Mouse (Mus musculus): ENCODE data around the gene Wnk2. TPM values are rescaled to one million over a fixed set of nuclear protein-coding genes. Genes with fewer than 3 reads are reported as not detected.

The Wnk2 gene
- polyA plus RNA-seq, 1 experiment from 2014 or later = 1.4 TPM

GRCm38 (mm10) chr13:49031029-49031428 is 116.8 kb downstream of the Wnk2 start:
- WGBS = 55% methylated on average over 2 of the region's 2 CpGs
- no peaks in the 10 kb centered on the region for H3K27me3 ChIP-seq

GRCm38 (mm10) chr13:49028757-49029539 is 118.9 kb downstream of the Wnk2 start:
- 50% methylated on average over 8 of the region's 8 CpGs for WGBS
- no peak overlapping the region for H3K9ac ChIP-seq
- no peak for ATAC-seq (replicated peaks; ENCODE audit: insufficient number of reproducible peaks, insufficient read depth, low FRiP score, low read depth)
- no peaks in the 10 kb centered on the region for H3K27me3 ChIP-seq
- H3K4me1 ChIP-seq (replicated peaks) = peaks cover 10% of the 10 kb centered on the region; the same call in 1 of the 2 replicates
- H3K9me3 ChIP-seq (replicated peaks) = no peaks in the 10 kb centered on the region
- H3K4me2 ChIP-seq = no peak overlapping the region
- H3K4me3 ChIP-seq = no peak overlapping the region
- H3K36me3 ChIP-seq = no peaks in the 10 kb centered on the region
- H3K27ac ChIP-seq = peak overlapping the region; percentile 38; the same call in 1 of the 2 replicates

More at GRCm38 (mm10) chr13:49031029-49031428, 116.8 kb downstream of the Wnk2 start:
- Histone ChIP-seq H3K9ac (no peak overlapping the region), H3K9me3 (replicated peaks) (no peaks in the 10 kb centered on the region), H3K4me1 (replicated peaks) (peaks cover 6% of the 10 kb centered on the region; the same call in 1 of the 2 replicates), H3K4me3 (no peak overlapping the region), H3K27ac (no peak overlapping the region), H3K4me2 (no peak overlapping the region), H3K36me3 (no peaks in the 10 kb centered on the region)
- ATAC-seq (replicated peaks; ENCODE audit: insufficient number of reproducible peaks, insufficient read depth, low FRiP score, low read depth) = no peak

GRCm38 (mm10) chr13:49027057-49027456 is 120.8 kb downstream of the Wnk2 start:
- Histone ChIP-seq H3K36me3 (no peaks in the 10 kb centered on the region), H3K4me1 (replicated peaks) (peaks cover 10% of the 10 kb centered on the region; the same call in 1 of the 2 replicates), H3K4me3 (no peak overlapping the region), H3K9me3 (replicated peaks) (no peaks in the 10 kb centered on the region), H3K4me2 (no peak overlapping the region), H3K9ac (no peak overlapping the region), H3K27ac (no peak overlapping the region), H3K27me3 (no peaks in the 10 kb centered on the region)
- no peak for ATAC-seq (replicated peaks; ENCODE audit: insufficient number of reproducible peaks, insufficient read depth, low FRiP score, low read depth)
- 84% methylated on average over 8 of the region's 8 CpGs for WGBS

- WGBS = 21% methylated on average over 1 of the region's 1 CpGs
- H3K4me1 ChIP-seq (replicated peaks) = peaks cover 10% of the 10 kb centered on the region; the same call in 1 of the 2 replicates
- H3K27ac ChIP-seq = no peak overlapping the region
- H3K27me3 ChIP-seq = no peaks in the 10 kb centered on the region
- H3K9me3 ChIP-seq (replicated peaks) = no peaks in the 10 kb centered on the region
- no peak for ATAC-seq (replicated peaks; ENCODE audit: insufficient number of reproducible peaks, insufficient read depth, low FRiP score, low read depth)
- H3K4me2 ChIP-seq = no peak overlapping the region
- H3K36me3 ChIP-seq = no peaks in the 10 kb centered on the region
- no peak overlapping the region for H3K4me3 ChIP-seq
- no peak overlapping the region for H3K9ac ChIP-seq
Observed at GRCm38 (mm10) chr13:49025521-49025920, 122.3 kb downstream of the Wnk2 start.

GRCm38 (mm10) chr13:49024763-49025162 is 123.1 kb downstream of the Wnk2 start:
- no peaks in the 10 kb centered on the region for H3K9me3 ChIP-seq (replicated peaks)
- H3K9ac ChIP-seq = no peak overlapping the region
- no peak overlapping the region for H3K4me3 ChIP-seq
- no peak for ATAC-seq (replicated peaks; ENCODE audit: insufficient number of reproducible peaks, insufficient read depth, low FRiP score, low read depth)
- H3K4me2 ChIP-seq = no peak overlapping the region; the same call in 1 of the 2 replicates
- H3K27ac ChIP-seq = no peak overlapping the region
- WGBS = 10% methylated on average over 12 of the region's 12 CpGs
- H3K36me3 ChIP-seq = no peaks in the 10 kb centered on the region
- H3K4me1 ChIP-seq (replicated peaks) = peaks cover 14% of the 10 kb centered on the region
- no peaks in the 10 kb centered on the region for H3K27me3 ChIP-seq

GRCm38 (mm10) chr13:49021693-49022092 is 126.1 kb downstream of the Wnk2 start:
- H3K4me2 ChIP-seq = no peak overlapping the region
- H3K36me3 ChIP-seq = peaks cover 3% of the 10 kb centered on the region; the same call in 1 of the 2 replicates
- H3K4me3 ChIP-seq = no peak overlapping the region
- no peak for ATAC-seq (replicated peaks; ENCODE audit: insufficient number of reproducible peaks, insufficient read depth, low FRiP score, low read depth)
- no peaks in the 10 kb centered on the region for H3K27me3 ChIP-seq
- 64% methylated on average over 3 of the region's 3 CpGs for WGBS
- H3K9me3 ChIP-seq (replicated peaks) = peaks cover 3% of the 10 kb centered on the region; the same call in 1 of the 2 replicates
- H3K4me1 ChIP-seq (replicated peaks) = peaks cover 8% of the 10 kb centered on the region
- no peak overlapping the region for H3K27ac ChIP-seq
- H3K9ac ChIP-seq = no peak overlapping the region

GRCm38 (mm10) chr13:49020152-49020551 is 127.7 kb downstream of the Wnk2 start:
- Histone ChIP-seq H3K27ac (no peak overlapping the region), H3K27me3 (no peaks in the 10 kb centered on the region), H3K9ac (no peak overlapping the region), H3K9me3 (replicated peaks) (peaks cover 3% of the 10 kb centered on the region; the same call in 1 of the 2 replicates), H3K4me3 (no peak overlapping the region), H3K4me2 (no peak overlapping the region), H3K36me3 (peaks cover 3% of the 10 kb centered on the region; the same call in 1 of the 2 replicates), H3K4me1 (replicated peaks) (peaks cover 22% of the 10 kb centered on the region)
- ATAC-seq (replicated peaks; ENCODE audit: insufficient number of reproducible peaks, insufficient read depth, low FRiP score, low read depth) = peak; percentile 51; the same call in 1 of the 2 replicates
- WGBS = 62% methylated on average over 5 of the region's 5 CpGs

- Histone ChIP-seq H3K36me3 (peaks cover 3% of the 10 kb centered on the region; the same call in 1 of the 2 replicates), H3K4me3 (no peak overlapping the region), H3K4me2 (no peak overlapping the region), H3K4me1 (replicated peaks) (peaks cover 20% of the 10 kb centered on the region), H3K9ac (no peak overlapping the region), H3K27ac (no peak overlapping the region), H3K9me3 (replicated peaks) (peaks cover 3% of the 10 kb centered on the region; the same call in 1 of the 2 replicates), H3K27me3 (no peaks in the 10 kb centered on the region)
- ATAC-seq (replicated peaks; ENCODE audit: insufficient number of reproducible peaks, insufficient read depth, low FRiP score, low read depth) = no peak
- 92% methylated on average over 1 of the region's 1 CpGs for WGBS
Observed at GRCm38 (mm10) chr13:49017375-49017774, 130.4 kb downstream of the Wnk2 start.

GRCm38 (mm10) chr13:49016311-49016761 is 131.5 kb downstream of the Wnk2 start:
- H3K9me3 ChIP-seq (replicated peaks) = peaks cover 3% of the 10 kb centered on the region; the same call in 1 of the 2 replicates
- peak overlapping the region; percentile 24 for H3K4me3 ChIP-seq
- H3K4me2 ChIP-seq = peak overlapping the region; percentile 58
- H3K27me3 ChIP-seq = no peaks in the 10 kb centered on the region
- WGBS = 4% methylated on average over 16 of the region's 16 CpGs
- H3K27ac ChIP-seq = peak overlapping the region; percentile 58
- peaks cover 3% of the 10 kb centered on the region; the same call in 1 of the 2 replicates for H3K36me3 ChIP-seq
- peak; percentile 83 for ATAC-seq (replicated peaks; ENCODE audit: insufficient number of reproducible peaks, insufficient read depth, low FRiP score, low read depth)
- no peak overlapping the region for H3K9ac ChIP-seq
- H3K4me1 ChIP-seq (replicated peaks) = peaks cover 20% of the 10 kb centered on the region

- WGBS = 8% methylated on average over 30 of the region's 30 CpGs
- peak; percentile 50; the same call in 1 of the 2 replicates for ATAC-seq (replicated peaks; ENCODE audit: insufficient number of reproducible peaks, insufficient read depth, low FRiP score, low read depth)
- peaks cover 20% of the 10 kb centered on the region for H3K4me1 ChIP-seq (replicated peaks)
- peak overlapping the region; percentile 58 for H3K4me2 ChIP-seq
- H3K27me3 ChIP-seq = no peaks in the 10 kb centered on the region
- H3K9me3 ChIP-seq (replicated peaks) = peaks cover 3% of the 10 kb centered on the region; the same call in 1 of the 2 replicates
- H3K36me3 ChIP-seq = peaks cover 3% of the 10 kb centered on the region; the same call in 1 of the 2 replicates
- H3K27ac ChIP-seq = peak overlapping the region; percentile 58
- peak overlapping the region; percentile 24 for H3K4me3 ChIP-seq
- H3K9ac ChIP-seq = 0 out of 2 replicates have a peak overlapping the region, but pooled peaks have one; percentile 33
Observed at GRCm38 (mm10) chr13:49015366-49016306, 132.2 kb downstream of the Wnk2 start.

Data from heart, embryonic 15.5 days (tissue).